Mouse (Mus musculus) lung, adult 2 months (tissue): Measurements from ENCODE around the gene Met.

Experiments used
- CTCF ChIP-seq: fragments of 200-500 bp; IDR thresholded peaks from 2 replicates; pipeline ENCODE4 v1.5.1; 2011; ENCODE audit warnings: mild to moderate bottlenecking, low read length, control low read depth; ENCODE audit not compliant: insufficient read depth
- POLR2A ChIP-seq: fragments of 200-500 bp; IDR thresholded peaks from 2 replicates; pipeline ENCODE4 v1.6.1; 2011; ENCODE audit warnings: low read depth, mild to moderate bottlenecking, control low read depth, low read length, borderline replicate concordance; ENCODE audit errors: extremely low read depth

- TF ChIP-seq POLR2A (no peak), CTCF (no peak)
These were observed 45.4 kb upstream of the Met start for GRCm38 (mm10) chr6:17418226-17418625.
